Mouse (Mus musculus): ENCODE measurements at regions not wholly inside any gene's neighbourhood (a gene's known extent, or its start where the extent isn't known, plus 50 kb on each side); places are given as distances from the start of the nearest gene placed in this dataset.

DNA sequence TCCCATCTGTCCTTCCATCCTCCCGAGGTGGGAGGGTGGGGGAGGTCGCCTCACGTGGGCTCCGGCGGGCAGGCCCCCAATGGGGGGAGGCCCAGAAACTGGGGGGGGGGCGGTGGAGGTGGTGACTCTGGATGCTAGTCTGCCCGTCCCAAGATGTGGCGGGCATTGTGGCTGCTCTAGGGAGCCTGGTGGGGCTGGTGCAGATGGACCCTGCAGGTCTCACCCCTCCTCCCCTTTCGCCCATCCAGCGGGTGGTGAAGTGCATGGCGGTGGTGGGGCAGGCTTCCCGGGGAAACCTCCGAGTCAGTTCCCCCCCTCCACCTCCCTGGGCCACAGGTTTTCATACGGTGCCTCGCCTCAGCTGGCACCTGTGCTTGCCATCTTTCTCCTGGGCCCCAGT, 88.6 kb downstream of the Inhba start:
- DNase-seq (ENCODE audit: low read depth, low spot score), result no peak

DNA sequence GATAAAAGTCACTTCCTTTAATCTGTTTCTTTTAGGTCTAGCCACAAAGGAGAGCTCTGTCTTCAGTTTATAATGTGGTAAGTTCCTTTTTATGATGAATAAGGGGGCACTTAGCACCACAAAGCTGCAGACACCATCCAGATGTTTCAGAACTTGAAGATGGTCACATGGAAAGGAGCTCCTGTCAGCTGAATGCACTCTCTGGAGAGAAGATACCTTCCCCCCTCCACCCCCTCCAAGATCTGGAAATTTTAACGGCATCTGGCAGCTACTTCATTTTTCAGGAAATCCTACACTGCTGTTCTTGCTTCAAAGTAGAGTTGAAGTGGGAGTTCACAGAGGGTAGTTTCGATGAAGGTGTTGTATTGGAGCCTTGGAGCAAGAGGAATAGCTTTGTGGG, 103.2 kb downstream of the Inhba start:
- no peak for DNase-seq (ENCODE audit: low read depth, low spot score)

DNA sequence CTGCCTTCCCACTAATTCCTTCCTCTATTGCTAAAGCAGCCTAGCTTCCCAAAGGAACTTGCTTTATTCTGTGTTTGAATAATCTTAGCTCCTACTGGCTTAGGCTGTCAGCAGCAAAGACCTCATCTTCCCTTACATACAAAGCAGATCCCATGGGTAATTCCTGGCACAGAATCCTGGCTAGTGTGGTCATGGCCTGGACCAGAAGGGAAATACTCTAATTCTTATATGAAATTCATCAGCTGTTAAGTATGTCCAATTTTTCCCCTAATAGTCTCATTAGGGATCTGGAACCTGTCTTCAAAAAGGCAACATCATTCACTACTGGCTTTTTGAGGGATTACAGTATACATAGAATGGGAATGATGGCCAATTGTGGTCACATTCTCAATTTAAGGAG, 135.0 kb downstream of the Inhba start:
- no peak for DNase-seq (ENCODE audit: low read depth, low spot score)

DNA sequence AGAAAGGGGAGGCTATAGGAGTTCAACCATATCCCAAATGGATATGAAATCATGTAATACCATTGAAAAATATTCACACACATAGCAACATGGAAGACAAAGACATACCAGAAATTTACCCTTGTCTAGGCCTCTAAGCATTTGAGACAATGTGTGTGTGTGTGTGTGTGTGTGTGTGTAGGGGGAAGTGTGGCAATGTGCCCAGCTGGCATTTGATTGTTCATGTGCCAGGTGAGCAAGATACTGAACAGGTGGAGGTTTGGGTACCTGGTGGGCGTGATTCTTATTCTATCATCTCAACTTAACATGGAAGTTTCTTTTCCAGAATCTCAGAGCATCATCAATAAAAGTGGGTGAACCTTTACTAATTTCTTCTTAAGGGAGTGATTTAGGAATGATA, 143.3 kb downstream of the Inhba start:
- DNase-seq (ENCODE audit: low read depth, low spot score), result no peak

DNA sequence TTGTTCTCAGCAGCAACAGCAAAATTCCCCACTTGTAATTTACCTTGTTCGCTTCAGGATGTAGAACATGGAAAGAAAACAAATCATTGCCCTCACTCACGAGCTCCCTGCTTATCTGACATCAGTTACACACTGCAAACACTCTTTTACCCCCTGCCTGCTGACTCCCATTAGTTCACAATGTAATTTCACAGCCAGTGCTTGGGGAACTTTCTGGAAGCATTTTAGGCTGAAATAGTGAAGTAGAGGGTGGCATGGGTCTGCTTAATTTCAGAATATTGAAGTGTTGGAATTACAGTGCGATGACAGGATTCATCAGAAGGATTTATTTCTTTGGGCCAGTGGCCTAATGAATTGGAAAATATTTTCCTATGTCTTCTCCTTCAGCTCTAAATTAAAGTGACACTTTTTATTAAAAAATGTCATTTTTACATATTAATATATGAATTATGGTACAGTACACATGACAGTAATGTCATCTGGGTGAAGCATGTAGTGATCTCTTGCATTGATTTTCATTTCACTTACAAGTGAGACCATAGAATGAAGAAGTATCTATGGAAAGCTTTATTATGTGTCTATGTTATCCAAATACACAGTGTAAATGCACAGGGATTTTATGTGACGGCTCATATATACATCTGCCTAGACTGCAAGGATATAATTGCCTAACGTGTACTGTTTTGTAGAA, 153.7 kb downstream of the Inhba start:
- no peak for DNase-seq (ENCODE audit: low read depth, low spot score)

DNA sequence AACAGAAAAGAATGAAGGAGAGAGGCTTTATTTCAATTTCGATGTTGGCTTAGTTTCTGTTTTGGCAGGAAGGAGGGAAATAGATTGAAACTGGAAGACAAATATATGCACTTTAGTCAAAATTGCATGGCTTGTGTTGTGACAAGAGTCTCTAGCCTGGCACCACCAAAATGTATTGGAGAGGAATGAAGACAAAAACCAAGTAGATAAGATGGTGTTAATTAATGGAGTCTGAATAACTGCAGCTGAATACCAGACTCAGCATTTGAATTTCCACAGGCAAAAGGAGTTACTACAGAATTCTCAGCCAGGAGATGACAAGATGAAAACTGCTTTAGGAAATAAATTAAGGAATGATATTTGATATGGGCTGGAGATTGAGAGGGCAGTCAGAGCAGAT, 185.0 kb downstream of the Inhba start:
- DNase-seq (ENCODE audit: low read depth, low spot score), result no peak

DNA sequence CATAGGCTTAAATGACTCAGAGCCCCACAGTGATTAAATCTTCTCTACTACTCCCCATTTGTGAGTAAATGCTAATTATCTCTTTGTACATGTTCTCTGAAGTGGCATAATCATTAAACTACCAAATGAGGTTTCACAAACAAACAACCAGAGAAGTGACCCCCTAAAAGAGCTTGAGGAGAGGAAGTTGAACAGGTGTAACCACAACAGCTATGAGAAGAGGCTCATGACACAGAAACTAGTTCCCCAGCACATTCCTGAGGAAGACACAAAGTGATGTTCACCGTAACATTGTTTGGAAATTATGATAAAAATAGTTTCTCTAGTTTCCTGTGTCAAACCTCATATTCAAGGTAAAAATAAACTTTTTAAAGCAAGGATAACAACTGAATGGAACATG, 188.4 kb downstream of the Inhba start:
- DNase-seq (ENCODE audit: low read depth, low spot score), result no peak

DNA sequence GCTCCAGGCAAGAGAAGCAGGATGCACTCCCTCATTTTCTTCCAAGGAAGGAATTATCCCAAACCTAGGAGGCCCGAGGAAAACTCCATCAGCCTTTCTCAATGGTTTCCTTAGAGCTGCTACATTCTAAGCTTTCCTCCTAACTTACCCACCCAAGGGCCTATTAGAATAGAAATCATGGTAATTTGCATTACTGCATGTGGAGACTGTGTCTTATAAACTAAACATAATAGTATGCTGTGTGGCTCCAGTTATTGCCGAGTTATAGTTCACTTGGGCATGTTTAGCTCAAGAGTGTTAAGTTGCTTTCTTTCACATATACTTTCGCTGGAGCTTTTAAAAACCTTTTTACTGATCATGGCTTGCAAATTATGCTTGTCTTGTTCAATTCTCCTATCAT, 191.5 kb downstream of the Inhba start:
- no peak for DNase-seq (ENCODE audit: low read depth, low spot score)

DNA sequence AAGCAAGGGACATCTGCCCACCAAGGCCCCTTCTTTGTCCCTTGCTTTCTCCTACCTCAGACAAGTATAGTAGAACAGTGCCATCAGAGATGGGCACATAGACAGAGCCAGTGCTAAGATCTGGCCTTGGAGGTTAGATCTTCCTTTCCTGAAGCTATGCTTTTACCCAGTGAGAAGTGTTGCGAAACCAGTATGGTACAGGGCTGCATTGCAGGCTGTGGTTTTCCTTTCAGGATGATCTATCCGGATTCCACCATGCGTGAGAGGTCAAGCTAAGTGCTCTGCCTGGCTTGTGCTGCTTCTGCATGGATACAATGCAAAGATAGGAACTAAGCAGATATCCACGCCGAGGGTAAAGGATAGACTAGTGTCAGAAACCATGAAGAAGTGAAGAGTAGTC, 192.4 kb downstream of the Inhba start:
- DNase-seq (ENCODE audit: low read depth, low spot score), result no peak

DNA sequence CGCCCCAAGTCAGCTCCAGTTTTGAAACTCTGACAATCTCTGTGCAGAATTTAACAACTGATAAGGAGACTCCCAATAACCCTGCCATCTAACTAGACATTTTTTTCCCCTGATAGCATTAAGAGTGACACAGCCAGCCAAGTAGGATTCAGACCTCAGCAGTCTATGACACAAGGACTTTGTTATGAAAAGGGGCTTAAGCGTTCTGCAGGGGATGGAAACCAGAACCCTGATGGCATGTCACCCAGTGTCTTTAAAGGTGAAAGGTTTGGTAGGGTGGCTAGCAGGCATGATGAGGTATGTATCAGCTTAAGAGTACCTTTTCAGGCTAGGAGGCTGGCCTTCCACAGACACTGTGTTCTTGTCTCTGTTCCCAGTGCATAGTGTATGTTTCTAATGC, 199.8 kb downstream of the Inhba start:
- DNase-seq (ENCODE audit: low read depth, low spot score), result no peak

DNA sequence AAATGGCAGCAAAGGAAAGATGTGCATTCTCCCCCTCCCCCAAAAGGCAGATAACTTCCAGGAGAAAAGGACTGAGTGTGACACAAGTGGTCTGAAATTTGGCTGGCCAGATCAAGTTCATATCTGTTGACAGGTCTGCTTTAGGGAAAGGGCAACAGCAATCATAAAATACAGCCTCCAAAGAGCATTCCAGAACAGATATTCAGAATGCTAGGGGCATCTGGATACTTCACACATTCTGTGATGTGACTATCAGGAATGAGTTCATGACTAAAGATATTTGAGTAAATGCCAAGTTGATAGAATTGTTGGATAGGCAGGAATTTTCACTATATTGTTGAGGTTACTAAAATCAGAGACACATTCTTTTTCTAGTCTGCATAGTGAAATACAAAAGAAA, 208.2 kb downstream of the Inhba start:
- no peak for DNase-seq (ENCODE audit: low read depth, low spot score)

DNA sequence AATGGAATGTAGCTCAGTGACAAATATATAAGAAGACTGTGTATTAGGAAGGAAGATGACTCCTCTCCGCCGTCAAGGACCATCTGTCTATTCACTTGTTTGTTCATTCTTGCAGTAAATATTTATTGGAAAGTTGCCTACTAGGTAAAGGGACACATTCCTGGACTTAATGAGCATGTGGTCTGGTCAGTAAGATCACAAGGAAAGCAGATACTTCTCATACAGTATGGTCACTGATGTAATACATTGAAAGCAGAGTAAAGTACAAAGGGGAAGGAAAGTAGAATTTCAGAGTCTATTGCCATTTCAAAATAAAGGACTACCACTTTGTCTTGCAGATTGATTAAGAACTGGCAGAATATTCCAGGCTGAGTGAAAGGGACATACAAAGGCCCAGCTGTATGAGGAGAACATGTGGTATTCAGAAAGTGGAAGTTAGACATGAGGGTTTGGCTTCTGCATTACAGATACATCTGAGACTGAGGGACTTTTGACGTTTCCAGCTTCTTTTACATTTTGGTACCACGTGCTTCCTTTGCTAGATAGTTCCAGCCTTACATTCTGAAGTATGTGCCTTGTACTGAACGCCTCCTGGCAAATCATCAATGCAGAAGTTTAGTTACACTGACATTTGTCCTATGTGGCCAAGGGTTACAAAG, 211.4 kb downstream of the Inhba start:
- DNase-seq (ENCODE audit: low read depth, low spot score), result no peak

DNA sequence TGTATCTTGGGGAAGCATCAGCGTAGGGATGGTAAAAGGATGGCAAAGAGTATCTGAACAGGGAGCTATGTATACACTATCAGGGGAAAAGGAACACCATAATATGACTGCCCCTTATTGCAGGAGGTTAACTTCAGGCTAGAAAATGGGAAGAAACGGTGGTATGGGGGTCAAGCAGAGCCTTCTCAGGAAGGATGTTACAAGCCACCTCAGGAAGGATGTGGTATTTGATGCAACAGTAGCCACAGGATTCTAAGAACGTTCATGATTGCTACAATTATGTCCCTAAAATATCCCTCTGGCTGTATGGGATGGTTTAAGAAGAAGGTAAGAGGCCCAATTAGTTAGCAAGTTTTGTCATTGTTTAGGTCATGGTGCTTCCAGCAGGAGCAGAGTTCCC, 249.5 kb downstream of the Inhba start:
- DNase-seq (ENCODE audit: low read depth, low spot score), result no peak

DNA sequence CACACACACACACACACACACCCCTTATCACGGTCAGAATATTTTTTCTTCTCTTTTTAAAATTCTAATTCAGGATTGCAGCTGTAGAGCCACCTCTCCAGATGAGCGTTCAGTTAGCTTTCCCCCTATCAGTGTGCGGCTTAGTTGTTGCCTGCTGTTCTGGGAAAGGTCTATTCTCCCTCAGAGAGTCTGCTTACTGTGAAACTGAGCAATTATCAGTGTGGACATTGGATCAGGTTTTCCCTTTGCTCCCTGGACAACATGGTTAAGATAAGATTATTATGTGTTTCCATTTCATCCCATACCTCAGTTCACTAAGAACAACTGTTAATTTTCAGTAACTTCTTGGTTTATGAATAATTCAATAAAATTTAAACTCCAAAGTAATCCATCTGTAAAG, 268.3 kb downstream of the Inhba start:
- no peak for DNase-seq (ENCODE audit: low read depth, low spot score)

DNA sequence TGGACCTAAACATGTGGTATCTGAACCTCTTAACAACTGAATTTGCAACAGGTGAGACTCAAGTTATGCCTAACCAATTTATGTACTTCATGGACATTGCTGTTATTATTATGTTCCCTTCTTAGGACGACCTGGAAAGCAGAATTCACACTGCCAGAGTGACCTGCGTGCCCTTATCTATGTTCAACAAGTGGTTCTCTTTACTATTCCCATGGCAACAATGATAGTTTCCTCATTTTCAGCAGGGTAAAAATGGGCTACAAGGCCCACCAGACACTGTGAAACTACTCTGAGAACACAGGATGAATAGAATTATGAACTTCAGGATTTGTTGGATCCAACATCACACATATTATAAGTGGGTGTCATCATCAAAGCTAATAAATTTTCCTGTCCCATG, 269.1 kb downstream of the Inhba start:
- no peak for DNase-seq (ENCODE audit: low read depth, low spot score)

DNA sequence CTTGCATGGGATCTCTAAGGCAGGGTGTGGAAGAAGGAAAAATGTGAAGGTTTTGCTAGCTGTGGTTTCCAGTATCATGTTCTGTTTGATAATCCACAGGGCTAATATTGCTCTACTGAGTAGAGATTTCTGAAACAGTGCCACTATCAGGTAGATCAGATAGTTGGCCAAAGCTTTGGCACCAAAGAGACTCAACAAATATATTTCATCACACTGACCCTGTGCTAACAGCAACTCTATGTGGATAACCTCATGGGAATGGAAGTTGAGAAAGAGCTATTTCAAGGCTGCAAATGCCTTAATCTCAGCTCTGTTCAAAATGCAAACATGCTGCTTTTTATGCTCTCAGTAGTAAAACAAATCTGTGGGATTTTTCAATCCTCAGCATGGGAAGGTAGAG, 270.1 kb downstream of the Inhba start:
- DNase-seq (ENCODE audit: low read depth, low spot score), result no peak

DNA sequence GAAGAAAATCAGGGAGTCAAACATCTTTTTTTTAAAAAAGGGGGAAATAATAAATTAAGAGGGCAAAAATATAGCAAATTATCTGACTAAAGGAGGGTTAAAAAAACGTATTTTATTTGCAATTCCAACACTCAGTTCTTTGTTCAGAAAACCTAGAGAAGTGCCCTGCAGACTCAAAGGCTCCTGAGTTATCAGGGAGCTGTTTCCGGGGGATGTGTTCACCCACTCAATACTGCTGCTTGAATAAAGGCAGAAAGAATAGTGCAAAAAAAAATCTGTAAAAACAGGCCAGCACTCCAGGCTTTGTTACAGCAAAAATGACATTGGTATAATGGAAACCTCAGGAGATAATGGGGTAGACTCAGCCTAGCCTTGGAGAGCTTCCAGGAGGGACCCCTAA, 270.6 kb downstream of the Inhba start:
- no peak for DNase-seq (ENCODE audit: low read depth, low spot score)

DNA sequence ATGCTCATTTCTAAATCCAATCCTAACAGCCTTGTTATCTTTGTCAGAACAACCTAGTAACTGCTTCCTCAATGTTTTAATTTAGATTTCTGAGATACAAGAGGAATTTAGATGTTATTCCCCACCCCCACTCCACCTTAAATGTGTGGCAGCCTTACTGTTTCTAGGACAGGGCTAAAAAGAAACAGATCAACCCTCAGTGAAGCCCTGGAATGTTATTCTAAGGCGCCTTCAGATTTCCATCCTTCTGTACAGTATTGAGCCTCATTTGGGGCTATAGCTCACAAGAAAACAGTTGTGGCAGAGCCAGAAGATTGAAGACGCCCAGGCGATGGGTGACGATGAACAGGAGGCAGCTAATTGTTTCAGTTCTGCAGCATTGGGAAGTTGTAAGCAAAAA, 271.7 kb downstream of the Inhba start:
- no peak for DNase-seq (ENCODE audit: low read depth, low spot score)

DNA sequence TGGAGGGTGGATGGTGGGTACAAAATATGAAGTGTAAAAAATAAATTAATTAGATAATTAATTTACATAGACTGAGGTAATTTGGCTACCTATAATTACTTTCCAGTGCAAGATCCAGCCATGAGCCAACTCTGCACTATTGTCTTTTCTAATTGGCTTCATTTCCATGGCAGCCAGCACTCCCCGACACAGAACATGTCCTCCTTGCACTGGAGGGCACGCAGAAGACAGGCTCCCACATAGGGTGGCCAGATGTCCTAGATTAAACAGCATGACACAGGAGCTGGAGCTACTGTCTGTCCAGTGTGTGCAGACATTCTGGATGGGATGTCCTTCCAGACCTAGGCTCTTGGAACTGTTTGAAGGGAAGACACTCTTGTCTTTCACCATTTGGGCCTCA, 278.0 kb downstream of the Inhba start:
- DNase-seq (ENCODE audit: low read depth, low spot score), result no peak

DNA sequence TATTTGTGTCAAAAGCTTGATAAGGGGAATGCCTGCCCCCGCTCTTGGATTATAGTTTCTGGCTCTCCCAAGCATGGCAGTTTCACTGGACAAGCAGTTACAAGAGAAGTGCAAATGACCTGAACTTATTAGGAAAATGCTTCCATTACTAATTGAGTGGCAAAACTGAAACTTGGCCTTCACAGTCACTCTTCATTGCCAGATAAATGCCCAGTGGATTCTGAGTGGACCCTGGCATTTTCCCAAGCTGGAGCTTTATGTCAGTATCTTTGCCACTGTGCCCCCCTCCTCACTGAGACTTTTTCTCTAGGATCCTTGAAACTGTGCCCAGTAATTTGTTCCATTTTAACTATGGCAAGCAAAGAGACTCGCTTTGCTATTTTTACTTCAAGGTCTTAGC, 279.1 kb downstream of the Inhba start:
- DNase-seq (ENCODE audit: low read depth, low spot score), result peak; percentile 4

DNA sequence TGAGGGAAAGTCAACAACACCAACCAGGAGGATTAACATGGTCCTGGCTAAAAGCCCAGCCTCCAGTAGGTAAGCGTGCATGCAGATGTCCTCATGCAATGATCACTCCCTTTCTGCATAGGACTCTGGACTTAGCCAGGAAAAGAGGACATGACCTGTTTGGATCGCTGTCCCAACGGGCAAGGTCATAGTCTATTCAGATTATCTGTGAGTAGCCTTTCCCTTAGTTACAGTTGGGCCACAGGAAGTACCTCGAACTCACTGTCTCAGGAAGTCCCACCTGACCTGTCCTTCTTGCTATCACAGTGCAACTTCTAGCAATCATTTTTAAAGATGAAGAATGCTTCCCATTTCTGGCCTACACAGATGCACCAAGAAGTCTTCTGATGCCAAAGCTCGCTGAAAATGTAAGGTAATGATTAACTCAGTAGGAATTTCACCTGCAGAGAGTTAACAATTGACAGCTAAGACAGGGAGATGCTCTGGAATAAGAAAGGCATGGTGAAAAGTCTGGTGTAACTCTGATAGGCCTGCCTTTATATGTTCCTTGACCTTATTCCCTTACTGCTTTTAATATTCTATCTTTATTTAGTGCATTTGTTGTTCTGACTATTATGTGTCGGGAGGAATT, 280.1 kb downstream of the Inhba start:
- no peak for DNase-seq (ENCODE audit: low read depth, low spot score)

DNA sequence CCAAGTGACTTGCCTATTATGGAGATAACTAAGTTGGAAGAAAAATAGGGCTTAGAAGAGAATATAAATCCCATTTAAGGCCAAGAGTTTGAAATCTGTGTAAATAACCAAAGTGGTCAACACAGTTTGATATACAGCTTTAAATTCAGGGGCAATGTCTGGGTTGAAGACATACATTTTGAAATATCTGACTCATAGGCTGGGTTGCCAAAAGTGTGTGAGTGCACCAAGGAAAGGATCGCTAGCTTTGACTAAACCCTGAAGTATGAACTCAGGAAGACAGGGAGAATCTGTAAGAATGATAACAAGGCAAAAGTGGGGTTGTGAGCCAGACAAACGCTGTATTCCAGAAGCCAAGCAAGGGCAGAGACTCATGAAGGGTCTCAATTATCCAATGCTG, 288.1 kb downstream of the Inhba start:
- DNase-seq (ENCODE audit: low read depth, low spot score), result no peak

DNA sequence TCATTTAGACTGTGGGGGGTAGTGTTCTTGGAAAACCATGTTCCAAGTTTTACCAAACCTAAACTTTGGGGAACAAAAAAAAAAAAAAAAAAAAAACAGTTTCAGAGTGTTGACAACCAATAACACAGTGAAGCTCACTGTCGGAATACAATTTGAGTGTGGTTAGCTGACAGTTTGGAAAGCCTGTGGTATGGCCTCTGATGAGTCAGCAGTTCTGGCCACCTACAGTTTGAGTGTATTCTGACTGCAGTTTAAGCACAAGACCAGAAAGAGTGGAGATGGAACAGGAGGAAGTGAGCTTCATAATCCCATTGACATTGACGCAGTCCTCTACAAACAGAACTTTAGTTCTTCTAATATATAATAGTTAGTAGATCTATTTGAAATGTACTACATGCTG, 303.0 kb downstream of the Inhba start:
- no peak for DNase-seq (ENCODE audit: low read depth, low spot score)
